Mouse (Mus musculus) adrenal gland, postnatal 14 days (tissue): ENCODE measurements around the gene Diaph3. TPM values are rescaled to one million over a fixed set of nuclear protein-coding genes. Genes with fewer than 3 reads are reported as not detected.

Experiments
- DNase-seq: peaks from one replicate; pipeline ENCODE4 v3.0.0; 2021; ENCODE audit warnings: mixed read lengths
- total RNA-seq: library from RNA; stranded (reverse); gene quantifications from 2 replicates; pipeline ENCODE4 v1.2.3, GENCODE M21; 2021

Gene Diaph3
- total RNA-seq, 1 experiment from 2014 or later: 8.6 TPM

- DNase-seq: no peak
Observed at GRCm38 (mm10) chr14:87083911-87084310, 57.1 kb downstream of the Diaph3 start.

- DNase-seq: no peak
Observed at GRCm38 (mm10) chr14:87079725-87080124, 61.3 kb downstream of the Diaph3 start.

- no peak for DNase-seq
Observed at GRCm38 (mm10) chr14:87075021-87075531, 66.0 kb downstream of the Diaph3 start.

GRCm38 (mm10) chr14:87064281-87064680 is 76.8 kb downstream of the Diaph3 start:
- no peak for DNase-seq

- DNase-seq: no peak
Observed at GRCm38 (mm10) chr14:87056169-87056568, 84.9 kb downstream of the Diaph3 start.

GRCm38 (mm10) chr14:87051187-87051586 is 89.8 kb downstream of the Diaph3 start:
- DNase-seq: no peak

GRCm38 (mm10) chr14:87044401-87044806 is 96.6 kb downstream of the Diaph3 start:
- no peak for DNase-seq

- DNase-seq: no peak
Observed at GRCm38 (mm10) chr14:87020240-87020639, 120.8 kb downstream of the Diaph3 start.

- DNase-seq: peak; percentile 22
Observed at GRCm38 (mm10) chr14:87019687-87020086, 121.3 kb downstream of the Diaph3 start.

- DNase-seq: no peak
Observed at GRCm38 (mm10) chr14:86997318-86997717, 143.7 kb downstream of the Diaph3 start.

- DNase-seq: no peak
Observed at GRCm38 (mm10) chr14:86951169-86951568, 189.9 kb downstream of the Diaph3 start.

GRCm38 (mm10) chr14:86937953-86938352 is 203.1 kb downstream of the Diaph3 start:
- no peak for DNase-seq

GRCm38 (mm10) chr14:86936424-86936823 is 204.6 kb downstream of the Diaph3 start:
- DNase-seq: peak; percentile 4

GRCm38 (mm10) chr14:86930763-86931162 is 210.3 kb downstream of the Diaph3 start:
- DNase-seq: no peak

- DNase-seq: no peak
Observed at GRCm38 (mm10) chr14:86926827-86927226, 214.2 kb downstream of the Diaph3 start.

GRCm38 (mm10) chr14:86898898-86899297 is 242.1 kb downstream of the Diaph3 start:
- DNase-seq: no peak

GRCm38 (mm10) chr14:86889070-86889804 is 251.8 kb downstream of the Diaph3 start:
- no peak for DNase-seq

GRCm38 (mm10) chr14:86885417-86886098 is 255.5 kb downstream of the Diaph3 start:
- DNase-seq: no peak

GRCm38 (mm10) chr14:86869536-86869935 is 271.5 kb downstream of the Diaph3 start:
- peak; percentile 71 for DNase-seq

- no peak for DNase-seq
Observed at GRCm38 (mm10) chr14:86867143-86867542, 273.9 kb downstream of the Diaph3 start.

- no peak for DNase-seq
Observed at GRCm38 (mm10) chr14:86864053-86864452, 277.0 kb downstream of the Diaph3 start.

- DNase-seq: no peak
Observed at GRCm38 (mm10) chr14:86861277-86861946, 279.6 kb downstream of the Diaph3 start.
